Mouse (Mus musculus) kidney, adult 11 months (tissue): ENCODE results near the gene Gm9970.
"Not testable (repeated sequence)": the region's sequence is repeated elsewhere in the genome, so short reads cannot be mapped to it uniquely, and the experiment has no call there.

ENCODE experiments used
- DNase-seq: peaks from one replicate; pipeline ENCODE4 v3.0.0; 2022

The Gm9970 gene

DNA sequence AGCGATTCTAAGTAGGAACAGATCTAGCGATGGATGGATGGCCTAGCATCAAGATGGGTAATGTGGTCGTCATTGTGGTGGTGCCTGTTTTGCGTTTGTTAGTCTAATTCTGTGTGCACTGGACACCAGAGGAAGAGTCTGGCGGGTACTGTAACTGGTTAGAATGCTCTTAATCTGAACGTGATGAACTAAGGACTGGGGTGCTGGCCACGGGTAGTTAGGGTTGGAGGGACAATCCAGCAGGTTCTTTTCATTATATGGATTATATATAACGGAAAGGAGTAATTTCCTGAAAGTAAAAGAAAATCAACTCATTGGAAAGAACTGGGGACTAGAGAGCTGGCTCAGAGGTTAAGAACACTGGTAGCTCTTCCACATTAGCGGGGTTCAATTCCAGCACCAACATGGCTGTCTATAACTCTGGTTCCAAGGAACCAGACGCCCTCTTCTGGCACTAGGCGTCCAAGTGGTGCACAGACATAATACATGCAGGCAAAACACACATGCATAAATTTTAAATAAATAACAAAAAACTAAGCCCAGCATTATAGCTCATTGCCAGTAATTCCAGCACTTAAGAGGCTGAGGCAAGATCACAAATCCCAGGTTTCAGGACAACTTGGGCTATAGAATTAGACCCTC is 19.6 kb downstream of the Gm9970 start:
- peak; percentile 42 for DNase-seq

DNA sequence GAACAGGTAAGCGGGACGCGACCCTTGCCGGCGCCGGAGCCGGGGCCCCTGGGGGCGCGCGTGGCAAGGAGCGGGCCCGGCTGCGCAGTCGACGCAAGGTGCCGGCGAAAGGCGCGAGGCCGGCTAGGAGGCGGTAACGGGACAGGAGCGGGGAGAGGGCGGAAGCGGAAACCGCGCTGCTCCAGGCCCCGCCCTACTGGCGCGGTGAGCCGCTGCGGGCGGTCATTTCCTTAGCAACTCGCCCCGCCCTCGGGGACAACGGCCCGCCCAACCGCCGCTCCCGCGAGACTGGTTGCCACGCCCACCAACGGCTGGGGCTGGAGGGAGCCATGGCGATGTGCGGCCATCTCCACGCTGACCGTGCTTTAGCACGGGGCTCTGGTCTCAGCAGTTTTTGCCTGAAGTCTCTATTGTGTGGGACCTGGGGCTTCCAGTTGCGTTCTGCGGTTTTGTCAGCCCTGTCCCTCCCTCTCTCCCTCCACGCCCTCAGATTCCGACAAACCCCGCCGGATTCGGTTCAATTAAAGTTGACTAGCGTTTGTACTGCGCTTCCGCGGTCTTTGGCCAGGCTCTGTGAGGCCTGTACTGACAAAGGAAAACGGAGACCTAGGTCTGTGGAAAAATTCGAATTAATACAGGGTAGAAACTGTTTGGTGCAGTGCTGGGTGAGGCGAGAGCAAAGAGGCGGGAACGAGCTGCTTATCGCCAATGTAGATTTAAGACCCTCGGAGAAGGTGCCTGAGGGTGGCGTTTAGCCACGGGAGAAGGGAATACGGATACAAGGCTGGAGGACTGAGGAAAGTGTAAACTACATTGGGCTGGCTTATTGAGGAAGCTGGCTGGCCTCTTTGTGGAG is 20.4 kb downstream of the Gm9970 start, which contains the start of gene Ppm1g:
Gene Ppm1g, minus strand, starts transcription at position 240 of the 856 bp plus-strand sequence.
- DNase-seq: peak; percentile 95

DNA sequence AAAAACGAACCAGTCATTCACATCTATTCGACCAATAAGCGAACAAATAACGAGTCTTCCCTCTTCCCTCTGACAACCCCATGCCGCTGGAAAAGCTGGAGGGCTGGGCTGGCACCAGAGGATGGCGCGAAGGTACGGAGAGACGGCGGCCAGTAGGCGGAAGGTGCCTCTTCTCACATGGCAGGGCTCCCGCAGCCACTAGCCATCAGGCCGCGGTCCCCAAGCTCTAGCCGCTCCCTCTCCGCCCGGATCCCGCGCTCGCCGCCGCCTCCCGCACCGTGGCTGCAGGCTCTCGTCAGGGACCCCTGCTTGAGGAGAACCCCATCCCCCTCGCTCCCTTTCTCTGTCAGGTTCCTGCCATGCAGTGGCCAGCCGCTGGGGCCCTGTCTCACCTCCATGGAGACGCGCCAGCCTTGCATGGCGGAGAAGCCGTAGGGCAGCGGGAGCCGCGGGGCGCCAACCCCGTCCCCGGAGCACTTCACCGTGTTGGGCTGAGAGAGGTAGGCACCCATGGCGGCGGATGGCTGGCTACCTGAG is 21.1 kb downstream of the Gm9970 start:
- no peak for DNase-seq

DNA sequence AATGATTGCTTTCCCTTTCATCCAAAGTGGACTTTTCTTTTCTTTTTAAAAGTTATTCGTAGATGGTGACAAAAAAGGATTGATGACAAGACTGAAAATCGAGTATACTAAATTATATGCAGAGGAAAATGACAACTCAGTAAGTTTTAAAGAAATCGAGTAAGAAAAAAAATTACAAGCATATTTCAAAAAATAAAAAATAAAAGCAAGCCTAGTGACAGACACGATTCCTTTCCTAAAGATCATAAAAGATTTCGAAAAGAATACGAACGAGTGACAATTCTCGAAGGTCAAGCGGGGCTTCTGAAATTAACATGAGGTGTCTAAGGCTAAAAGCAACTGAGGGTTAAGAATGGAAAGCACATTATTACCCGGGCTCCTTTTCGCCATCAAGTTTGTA is 21.6 kb downstream of the Gm9970 start:
- DNase-seq: no peak

DNA sequence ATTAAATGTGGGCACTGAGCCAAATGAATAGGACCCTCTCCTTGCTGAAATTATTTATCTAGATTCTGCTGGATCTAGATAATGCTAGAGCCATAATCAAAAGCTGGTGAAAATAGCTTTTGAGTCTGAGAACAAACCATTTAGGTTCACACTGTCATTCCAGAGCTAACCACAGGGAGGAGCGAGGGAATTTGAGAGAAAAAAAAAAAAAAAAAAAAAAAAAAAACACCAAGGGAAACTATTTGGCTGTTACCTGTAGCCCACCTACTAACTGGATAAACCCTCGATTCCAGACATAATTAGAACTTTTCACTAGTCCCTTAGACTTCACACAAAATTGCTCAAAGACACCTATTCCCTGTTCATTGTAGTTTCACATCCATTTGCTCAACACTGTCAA is 22.0 kb downstream of the Gm9970 start:
- DNase-seq: no peak

DNA sequence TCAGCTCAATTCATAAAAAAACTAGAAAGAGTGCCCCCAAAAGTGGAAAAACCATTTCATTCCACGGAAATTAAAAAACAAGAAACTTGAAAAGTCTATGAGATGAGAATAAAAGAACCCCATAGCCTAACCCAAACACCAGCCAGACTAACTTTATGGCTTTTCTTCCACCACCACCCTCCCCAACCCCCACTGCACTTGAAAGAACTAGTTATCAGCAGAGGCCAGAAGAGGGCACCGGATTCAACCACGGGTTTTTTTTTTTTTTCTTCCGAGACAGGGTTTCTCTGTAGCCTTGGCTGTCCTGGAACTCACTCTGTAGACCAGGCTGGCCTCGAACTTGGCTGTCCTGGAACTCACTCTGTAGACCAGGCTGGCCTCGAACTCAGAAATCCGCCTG is 22.7 kb downstream of the Gm9970 start:
- DNase-seq: no peak

DNA sequence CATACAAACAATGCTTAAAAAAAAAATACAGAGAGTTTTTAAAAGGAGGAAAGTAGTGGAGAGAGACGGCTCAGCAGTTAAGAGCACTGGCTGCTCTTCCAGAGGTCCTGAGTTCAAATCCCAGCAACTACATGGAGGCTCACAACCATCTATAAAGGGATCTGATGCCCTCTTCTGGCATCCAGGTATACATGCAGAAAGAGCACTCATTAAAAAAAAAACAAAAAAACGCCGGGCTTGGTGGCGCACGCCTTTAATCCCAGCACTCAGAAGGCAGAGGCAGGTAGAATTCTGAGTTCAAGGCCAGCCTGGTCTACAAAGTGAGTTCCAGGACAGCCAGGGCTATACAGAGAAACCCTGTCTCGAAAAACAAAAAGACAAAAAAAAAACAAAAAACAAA is 24.5 kb downstream of the Gm9970 start:
- not testable (repeated sequence) for DNase-seq

DNA sequence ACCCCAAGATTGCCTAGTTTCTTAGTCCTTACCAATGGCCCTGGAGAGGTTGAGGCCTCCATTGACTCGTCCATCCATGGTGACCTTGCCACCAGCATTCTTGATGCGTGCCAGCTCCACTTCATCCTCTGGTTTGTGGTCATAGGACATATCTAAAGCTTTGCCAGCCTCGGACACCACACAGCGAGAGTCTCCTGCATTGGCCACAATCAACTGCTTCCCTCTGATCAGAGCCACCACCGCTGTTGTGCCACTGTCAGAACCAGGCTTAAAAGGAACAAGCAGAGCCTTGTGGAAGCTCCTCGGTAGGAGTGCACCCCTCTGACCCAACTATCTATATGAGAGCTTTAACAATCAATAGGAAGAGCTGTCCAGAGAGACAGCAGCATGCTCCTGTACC is 36.6 kb downstream of the Gm9970 start:
- DNase-seq: no peak

DNA sequence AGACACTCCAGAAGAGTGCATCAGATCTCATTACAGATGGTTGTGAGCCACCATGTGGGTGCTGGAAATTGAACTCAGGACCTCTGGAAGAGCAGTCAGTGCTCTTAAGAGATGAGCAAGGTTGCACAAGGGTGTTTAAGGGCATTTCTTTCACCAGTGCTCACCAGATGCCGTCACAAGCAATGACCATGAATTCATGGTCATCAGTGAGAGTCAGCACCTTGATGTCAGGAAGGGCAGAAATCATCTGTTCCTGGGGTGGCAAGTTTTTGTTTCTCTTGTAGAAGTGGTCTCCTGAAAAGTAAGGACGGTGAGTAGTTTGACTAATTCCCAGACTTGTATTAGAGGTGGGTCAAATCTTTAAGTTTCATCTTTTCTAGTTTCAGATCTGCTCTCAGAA is 37.2 kb downstream of the Gm9970 start:
- no peak for DNase-seq

DNA sequence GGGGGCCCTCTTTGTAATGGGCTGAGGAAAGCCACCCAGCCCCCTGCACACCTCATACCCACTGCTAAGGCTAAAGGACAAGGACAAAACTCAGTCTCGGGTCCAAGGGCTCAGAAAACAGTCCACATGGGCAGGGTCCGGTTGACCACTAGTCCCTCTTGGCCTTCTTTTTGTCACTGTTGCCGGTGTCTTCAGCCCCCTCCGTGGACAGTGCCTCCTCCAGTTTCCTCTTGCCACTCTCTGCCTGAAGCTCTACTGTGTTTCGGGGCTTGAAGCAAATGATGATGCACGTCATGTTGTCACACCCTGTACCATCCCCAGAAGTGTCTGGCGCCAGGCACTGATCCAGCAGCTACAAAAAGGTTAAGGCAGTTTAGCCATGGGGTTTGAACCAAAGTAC is 38.1 kb downstream of the Gm9970 start:
- DNase-seq: peak; percentile 30

DNA sequence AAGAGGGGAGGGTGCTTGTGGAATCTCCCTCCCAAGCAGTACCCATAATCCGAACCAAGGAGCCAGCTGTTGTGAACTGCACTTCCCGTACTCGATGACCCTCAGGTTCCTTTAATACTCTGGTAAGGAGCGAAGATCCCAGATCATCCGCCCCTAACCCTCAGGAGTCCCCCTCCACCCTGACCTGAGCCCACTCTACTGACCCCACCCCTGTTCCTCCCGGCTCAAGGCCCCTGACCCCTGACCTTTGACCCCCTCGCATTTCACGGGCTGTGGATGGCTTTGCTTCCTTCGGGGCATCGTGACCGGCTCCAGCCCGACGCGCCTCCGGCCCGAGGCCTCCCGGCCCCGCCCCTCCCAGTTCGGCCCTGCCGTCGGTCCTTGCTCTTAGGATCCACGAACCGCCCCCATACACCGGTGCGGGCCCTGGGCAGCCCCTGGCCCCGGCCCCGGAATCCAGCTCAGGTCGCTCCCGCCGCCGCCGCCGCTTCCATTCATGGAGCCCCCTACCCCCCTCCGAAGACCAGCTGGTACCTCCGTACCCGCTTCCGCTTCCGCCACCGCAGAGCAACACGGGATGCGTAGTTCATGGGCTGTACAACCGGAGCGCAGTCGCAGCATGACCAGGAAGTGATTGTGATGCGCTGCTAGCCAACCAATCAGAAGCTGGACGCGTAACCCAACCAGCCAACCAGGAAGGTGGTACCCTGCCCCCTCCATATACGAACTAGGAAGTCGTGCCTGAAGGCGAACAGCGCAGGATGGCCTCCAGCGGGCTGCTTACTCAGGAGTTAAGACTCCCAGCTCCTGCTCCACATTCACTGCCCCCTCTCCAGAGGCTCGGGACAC is 39.1 kb downstream of the Gm9970 start, which contains the start of gene Zfp513:
Gene Zfp513, minus strand, starts transcription at position 562 of the 849 bp plus-strand sequence.
- DNase-seq: peak; percentile 99

DNA sequence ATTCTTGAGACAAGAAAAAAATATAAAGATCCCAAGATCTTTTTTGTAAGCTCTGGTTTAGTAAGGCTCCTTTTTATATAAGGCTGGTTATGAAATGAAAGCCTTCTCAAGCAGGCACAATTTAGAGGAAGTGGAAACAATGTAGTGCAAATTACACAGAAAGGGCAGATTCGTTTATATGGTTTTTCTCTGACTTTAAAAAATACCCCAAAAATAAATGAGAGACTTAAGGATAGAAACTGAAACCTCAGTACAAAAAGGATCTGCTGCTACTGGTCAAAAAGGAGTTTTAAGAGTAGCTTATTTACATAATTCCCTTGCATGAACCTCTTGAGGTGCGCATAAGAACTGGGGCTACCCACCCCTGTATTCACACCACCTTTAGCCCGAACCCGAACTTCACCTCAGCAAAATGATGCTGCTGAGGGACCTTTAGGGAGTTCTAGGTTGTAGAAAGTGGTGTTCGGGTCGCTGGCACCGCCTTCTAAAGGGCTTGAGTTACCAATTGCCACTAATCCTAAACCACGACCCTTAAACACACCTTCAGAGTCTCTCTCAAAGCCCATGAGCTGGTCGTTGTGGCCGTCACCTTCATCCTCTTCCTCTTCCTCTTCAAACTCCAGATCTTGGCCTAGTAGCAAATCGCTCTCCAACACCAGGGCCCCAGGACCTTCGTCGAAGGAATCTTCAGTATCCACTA is 39.8 kb downstream of the Gm9970 start:
- DNase-seq: no peak

DNA sequence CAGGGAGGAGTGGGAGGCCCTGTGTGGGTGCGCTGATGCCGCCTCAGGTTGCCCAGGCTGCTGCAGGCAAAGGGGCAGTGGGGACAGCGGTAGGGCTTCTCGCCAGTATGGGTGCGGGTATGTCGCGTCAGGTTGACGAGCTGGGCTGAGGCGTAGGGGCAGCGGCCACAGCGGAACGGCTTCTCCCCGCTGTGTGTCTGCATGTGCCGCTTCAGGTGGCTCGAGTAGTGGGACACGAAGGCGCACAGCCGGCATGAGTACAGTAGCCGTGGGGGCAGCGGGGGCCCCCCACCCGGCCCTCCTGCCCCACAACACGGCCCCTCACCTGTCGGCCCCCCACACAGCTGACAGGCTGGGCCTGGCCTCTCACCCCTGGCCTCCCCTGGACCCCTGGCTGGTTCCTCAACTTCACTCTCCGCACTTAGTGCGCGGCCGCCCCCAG is 40.7 kb downstream of the Gm9970 start:
- peak; percentile 18 for DNase-seq

DNA sequence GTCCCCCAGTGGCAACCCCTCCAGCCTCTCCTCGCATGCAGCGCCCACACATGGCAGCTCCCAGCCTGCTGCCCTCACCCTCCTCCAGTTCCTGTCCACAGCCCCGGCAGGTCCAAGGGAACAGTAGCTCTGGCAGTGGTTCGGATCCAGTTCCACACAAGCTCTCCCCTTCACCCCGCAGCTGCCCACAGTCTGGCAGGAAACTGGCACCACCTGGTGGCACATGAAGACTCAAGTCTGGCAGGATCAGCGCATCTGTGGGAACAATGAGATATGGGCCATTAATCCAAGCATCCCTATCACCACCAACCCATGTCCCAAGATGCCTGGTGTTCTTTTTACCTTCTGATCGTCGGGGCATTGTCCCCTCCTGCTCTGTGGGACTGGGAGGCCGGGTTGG is 41.1 kb downstream of the Gm9970 start:
- peak; percentile 19 for DNase-seq

DNA sequence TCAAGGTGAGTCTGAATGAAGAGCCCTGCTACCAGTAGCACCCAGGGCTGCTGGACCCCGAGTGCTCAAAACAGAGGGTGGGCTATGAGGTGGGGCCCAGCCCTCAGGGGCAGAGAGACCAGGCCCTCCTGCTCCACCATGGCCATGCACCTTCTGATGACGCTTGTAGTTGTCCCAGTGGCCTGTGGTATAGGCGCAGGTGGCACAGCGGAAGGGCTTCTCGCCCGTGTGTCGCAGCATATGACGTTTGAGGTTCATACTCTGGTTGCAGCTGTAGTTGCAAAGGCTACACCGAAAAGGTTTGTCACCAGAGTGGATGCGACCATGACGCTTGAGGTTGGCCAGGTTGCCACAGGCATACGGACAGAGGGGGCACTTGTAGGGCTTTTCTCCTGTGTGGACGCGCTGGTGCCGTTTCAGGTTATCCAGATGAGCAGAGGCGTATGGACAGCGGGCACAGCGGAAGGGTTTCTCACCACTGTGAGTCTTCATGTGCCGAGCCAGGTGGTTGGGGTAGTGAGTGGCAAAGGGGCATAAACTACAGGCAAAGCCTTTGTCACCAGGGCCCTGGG is 41.6 kb downstream of the Gm9970 start:
- DNase-seq: peak; percentile 20

DNA sequence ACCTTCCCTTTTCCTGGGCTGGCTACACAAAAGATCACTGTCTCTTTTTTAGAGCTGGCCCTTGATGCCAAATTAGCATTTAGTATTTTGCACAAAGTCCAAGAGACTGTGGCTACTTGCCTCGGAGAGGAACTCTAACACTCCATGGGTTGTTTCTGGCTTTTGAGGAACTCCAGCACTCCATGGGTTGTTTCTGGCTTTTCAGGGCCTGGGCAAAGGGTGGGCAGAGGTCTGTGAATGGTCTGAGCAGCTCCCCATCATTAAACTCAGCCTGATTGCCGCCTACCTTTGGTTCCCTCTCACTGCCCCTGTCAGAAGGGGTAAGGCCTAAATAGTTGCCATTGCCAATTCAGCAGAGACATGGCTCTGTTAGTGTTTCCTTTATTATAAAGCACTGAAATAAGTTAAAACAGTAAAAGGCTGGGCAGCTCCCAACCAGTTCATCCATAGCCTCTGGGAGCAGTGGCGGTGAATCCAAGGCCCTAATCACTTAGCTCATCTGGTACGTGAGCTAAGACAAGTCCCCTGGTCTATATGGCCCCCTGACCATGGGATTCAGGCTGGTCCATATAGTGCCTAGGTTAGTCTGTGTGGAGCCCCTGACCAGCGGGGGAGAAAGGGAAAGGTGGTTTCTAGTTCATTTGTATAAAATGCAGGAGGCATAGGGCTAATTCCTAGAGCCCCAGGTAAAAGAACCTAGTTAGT is 42.3 kb downstream of the Gm9970 start:
- no peak for DNase-seq

DNA sequence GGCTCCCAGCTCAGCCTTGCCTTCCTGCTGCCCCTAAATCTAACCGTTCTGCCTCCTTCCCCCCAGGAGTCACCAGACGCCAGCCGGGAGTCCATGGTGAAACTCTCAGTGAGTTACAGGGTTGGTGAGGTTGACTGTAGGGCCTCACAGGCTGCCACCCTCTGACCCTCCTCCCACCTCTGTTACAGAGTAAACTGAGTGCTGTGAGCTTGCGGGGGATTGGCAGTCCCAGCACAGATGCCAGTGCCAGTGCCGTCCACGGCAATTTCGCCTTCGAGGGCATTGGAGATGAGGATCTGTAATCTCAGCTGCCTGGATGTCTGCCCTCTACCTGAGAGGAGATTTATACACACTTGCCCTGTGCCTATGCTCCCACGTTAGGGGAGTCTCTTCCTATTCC is 42.9 kb downstream of the Gm9970 start:
- no peak for DNase-seq

DNA sequence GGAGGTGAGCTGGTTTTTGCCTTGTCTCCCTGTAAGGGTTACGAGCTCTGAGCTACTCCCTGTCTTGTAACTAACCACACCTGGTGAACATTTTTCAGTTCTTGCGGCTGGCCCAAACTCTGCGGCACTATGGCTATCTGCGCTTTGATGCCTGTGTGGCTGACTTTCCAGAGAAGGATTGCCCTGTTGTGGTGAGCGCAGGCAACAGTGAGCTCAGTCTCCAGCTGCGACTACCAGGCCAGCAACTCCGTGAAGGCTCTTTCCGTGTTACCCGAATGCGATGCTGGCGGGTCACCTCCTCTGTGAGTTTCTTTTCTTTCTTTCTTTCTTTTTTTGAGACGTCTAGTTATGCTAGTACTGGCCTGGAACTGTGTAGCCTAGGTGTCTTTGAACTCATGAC is 44.0 kb downstream of the Gm9970 start:
- no peak for DNase-seq

DNA sequence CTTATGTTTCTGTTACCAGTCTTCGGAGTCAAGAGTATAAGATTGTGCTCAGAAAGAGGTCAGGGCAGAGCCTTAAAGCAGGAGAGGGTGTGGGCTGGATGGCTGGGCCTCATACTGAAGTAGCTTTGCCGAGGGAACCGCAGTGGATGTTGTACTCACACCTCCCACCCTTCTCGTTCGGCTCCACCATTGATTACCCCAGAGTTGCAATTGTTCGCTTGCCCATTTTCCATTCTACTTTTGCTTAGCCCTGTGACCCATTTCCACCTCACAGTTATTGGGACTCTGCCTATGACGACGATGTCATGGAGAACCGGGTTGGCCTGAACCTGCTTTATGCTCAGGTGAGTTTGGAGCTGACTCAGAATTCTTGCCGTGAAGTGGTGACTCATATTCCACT is 44.8 kb downstream of the Gm9970 start:
- DNase-seq: no peak

DNA sequence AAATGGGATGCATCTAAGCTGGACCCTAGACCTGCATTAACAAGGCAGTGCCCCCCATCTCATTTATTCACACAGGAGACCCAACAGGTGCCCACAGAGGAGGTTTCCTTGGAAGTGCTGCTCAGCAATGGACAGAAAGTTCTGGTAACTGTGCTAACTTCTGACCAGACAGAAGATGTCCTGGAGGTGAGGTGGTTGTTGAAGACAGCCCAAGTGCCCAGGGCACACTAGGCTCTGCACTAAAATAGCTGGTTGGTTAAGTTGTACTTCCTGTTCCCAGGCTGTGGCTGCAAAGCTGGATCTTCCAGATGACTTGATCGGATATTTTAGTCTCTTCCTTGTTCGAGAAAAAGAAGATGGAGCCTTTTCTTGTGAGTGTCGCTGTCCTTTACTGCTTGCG is 45.4 kb downstream of the Gm9970 start:
- no peak for DNase-seq
